Mouse (Mus musculus) heart, postnatal 10 days (tissue): ENCODE measurements around the gene Cmtm8. TPM values are rescaled to one million over a fixed set of nuclear protein-coding genes. Genes with fewer than 3 reads are reported as not detected.

Experiments used
- DNase-seq, 2 experiments: peaks; one replicate each; pipeline ENCODE4 v3.0.0; 2021
- intact Hi-C: fragments of 180-260 bp; cut with DNase I; formaldehyde crosslinking; loops from one replicate; pipeline ENCODE4 v1.15.1; 2025
- total RNA-seq, 2 experiments: library from RNA; stranded (reverse); gene quantifications; 2 replicates each; pipeline ENCODE4 v1.2.3; 2021

The Cmtm8 gene
- total RNA-seq, 2 experiments from 2014 or later = 13.1 to 13.6 TPM

DNA sequence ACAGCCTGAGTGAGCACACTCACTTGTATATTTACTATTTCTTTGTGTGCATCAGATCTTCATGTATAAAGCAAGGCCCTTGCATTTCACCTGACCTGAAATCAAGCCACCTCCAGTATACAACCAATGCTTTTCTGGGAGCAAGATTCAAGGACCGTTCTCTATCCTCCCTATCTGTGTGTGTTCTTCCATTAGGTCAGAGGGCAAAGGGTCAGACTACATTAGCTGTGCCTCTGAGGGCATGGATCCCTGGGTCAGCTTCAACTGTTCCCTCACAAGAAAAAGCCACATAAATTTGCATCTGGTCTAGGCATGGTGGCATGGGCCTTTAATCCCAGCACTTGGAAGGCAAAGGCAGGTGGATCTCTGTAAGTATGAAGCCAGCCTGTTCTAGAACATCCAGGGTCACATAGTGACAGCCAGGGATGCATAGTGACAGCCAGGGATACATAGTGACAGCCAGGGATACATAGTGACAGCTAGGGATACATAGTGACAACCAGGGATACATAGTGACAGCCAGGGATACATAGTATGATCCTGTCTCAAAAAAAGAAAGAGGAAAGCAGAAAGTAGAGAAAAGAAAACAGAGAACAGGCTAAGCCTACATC lies 16.6 kb downstream of the Cmtm8 start:
- intact Hi-C loops = no loop called here
- DNase-seq = no peak

DNA sequence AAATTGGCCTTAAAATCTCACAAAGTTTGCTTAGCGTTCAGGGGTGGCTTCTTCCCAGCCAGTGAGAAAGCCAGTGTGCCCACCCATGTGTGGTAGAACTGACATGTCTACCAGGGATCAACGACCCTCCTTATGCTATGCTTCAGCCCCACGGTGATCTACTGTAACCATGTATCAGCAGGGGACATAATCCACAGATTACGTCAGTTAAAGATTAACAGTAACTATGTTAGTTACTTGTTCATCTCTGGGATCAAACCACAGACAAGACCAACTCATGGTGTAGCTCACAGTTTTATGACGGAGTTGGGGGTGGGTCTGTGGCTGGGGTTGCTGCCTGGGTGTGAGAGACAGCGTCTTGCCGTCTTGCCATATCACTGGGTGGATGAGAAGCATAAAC lies 19.8 kb downstream of the Cmtm8 start:
- no peak for DNase-seq
- intact Hi-C loops = no loop called here

DNA sequence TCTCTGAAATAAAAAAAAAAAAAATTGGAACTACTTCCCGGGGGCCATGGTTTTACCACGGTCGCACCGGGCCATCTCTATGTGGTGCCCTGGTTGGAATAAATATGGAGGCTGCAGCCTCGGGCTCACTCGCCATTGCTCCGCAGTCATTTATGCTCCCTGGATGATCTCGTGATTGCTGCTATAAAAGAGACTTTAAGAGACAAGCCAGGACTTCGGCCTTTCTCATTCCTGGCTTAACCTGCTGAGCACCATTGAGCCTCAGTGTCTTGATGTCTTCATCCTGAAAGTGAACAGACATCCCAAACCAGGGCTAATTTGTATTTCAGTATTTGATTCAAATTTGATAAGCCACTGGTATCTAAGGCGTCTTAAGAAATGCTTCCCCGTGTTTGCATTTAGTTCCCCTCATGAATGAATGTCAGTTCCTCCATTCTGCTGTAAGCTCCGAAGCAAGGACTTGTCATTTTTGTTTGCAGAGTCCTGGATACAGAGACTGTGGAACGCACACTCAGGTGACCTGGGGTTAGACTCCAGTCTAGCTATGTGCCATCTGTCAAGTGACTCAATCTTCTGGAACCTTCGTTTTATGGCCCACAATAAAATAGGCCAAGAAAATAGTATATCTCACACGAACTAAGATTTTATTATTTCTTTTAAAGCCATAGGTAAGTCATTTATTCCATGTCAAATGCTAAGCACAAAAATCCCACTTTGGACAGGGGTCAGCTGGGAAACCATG lies 22.2 kb downstream of the Cmtm8 start:
- intact Hi-C loops = no loop called here
- no peak for DNase-seq

DNA sequence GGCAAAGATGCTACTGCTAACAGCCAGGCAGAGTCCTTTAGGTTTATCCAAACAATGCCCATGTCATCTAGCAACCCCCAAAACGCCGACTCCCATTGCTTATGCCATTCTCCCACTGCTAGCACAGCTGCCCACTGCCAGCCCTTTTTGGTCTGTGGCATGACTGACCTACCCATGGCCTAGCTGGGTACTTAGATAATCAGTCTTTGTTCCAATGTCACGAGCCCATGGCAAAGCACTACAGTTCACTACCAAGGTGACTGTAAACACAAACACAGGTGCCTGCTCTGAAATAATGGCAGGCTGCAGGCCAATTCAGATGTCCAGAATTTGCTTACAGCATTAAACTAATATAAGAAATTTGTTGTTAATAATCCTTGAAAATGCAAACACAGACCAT lies 25.0 kb downstream of the Cmtm8 start:
- intact Hi-C loops = loop anchor here (5.0 kb wide), 1 partner anchor 68 kb away; no protein-coding TSS in a partner anchor
- DNase-seq = peak; percentile 44 to 59

DNA sequence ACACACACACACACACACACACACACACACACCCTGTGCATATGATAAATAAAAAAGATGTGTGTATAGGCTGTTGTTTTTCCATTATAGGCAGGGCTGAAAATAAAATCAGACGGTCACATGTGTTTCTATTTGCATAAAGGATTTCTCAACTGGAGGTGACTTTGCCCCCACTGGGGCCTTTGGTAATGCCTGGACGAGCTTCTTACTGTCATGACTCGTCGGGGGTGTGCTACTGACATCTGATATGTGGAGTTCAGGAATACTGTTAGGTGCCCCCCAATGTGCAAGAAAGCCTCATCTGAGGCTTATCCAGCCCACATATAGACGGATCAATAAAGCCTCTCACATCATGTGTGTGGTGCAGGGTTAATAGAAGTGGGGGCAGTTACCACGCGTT lies 26.9 kb downstream of the Cmtm8 start:
- intact Hi-C loops = loop anchor here (5.0 kb wide), 1 partner anchor 70 kb away; no protein-coding TSS in a partner anchor
- DNase-seq = no peak

DNA sequence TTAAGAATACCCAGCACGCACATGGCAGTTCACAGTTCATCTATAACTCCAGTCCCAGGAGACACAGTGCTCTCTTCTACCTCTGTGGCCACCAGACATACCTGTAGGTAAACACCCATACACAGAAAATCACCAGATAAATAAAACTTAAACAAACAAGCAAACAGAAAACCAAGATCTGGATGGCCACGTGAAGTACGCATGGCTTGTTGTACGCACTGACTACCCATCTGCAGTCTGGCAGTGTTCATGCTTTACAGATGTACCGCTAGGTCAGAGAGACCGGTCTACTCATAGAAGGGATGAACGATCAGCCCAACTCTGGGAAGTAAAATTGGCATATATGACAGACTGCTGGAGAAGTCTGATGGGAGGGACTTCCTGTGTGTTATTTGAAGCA lies 27.8 kb downstream of the Cmtm8 start:
- intact Hi-C loops = loop anchor here (5.0 kb wide), 1 partner anchor 71 kb away; no protein-coding TSS in a partner anchor
- no peak for DNase-seq

DNA sequence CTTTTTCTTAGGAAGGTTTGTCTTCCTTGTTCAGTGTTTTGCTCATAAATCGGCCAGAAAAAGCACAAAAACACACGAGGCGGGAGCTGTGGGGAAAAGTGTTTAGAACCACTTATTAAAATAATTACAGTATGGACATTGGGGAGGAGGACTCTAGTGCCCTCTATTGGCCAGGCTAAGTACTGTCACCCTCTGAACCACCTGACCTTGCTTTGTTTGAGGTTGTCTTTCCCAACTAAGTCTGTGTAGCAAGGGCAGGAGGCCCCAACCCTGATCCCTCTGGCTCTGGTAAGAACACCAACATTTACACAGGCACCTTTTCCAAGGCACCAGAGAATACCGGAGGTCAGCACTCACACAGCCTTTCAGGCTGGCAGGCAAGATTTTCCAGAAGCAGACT lies 28.6 kb downstream of the Cmtm8 start:
- DNase-seq = peak; percentile 48 to 68
- intact Hi-C loops = loop anchor here (1.0 to 5.0 kb wide), 2 partner anchors 62 to 72 kb away; no protein-coding TSS in a partner anchor

DNA sequence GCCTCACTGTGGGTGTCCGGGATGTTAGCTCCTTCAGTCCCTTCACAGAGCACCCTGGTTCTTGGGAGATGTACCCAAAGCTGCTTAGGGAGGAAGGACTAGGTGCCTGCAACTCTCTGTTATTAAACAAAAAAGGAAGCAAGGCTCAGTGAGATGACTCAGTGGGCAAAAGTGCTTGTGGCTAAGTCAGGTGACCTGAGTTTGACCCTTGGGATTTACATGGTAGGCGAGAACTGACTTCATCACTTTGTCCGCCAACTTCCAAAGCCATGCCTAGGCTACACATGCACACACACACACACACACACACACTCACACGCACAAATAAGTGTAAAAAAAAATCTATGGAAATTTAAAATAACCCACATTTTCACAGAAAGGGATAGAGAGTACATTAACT lies 32.0 kb downstream of the Cmtm8 start:
- intact Hi-C loops = no loop called here
- DNase-seq = no peak

DNA sequence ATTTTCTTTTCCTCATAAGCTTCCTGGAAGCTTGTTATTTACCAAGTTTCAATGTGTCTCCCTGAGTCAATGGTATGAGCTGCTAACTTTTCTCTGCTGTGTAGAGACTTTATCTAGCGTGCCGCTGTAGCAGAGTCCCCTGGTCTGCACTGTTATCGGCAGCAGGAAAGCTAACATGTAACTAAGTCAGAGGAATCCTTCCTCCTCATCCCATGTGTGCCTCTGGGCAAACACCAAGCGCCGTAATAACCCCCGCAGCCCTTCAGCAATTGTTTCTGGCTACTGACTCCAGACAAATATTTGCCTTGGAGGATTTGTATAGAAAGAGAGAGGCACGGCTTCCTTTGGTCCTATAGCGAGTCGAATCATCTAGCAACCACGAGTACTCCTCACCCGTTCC lies 33.1 kb downstream of the Cmtm8 start:
- intact Hi-C loops = no loop called here
- no peak for DNase-seq

DNA sequence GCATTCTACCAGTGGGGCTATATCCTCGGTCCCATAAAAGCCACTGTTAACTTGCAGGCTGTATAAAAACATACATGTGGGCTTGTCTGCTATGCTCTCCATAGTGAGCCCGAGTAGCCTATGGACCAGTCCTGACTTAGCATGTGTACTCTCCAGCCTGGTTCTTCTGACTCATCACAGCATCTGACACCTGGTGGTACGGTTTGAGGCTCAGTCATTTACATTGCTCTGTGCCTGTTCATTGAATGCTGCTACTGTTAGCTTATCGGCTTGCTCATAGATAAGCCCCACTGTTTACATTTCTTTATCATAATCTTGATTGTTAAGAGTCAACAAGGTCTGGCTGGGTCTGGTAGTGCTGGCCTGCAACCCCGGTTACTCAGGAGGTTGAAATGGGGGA lies 35.3 kb downstream of the Cmtm8 start:
- intact Hi-C loops = no loop called here
- DNase-seq = no peak

DNA sequence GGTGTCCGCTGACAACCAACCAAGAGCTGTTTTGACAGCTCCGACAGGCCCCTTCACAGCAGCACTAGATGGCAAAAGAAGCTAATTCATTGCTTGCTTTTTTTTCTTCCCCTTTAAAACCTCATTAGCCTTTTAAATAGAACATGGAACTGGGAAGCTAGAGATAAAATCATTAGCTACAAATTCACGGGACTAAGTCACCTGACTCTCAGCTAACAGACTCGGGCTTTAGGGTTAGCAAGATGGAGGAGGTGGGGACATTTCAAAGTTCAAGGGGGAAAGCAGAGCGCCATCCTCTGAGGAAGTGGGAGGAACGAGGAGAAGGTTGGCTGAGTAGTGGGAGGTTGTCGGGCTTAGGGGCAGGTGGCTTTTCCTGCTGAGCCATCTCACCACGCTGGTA lies 36.7 kb downstream of the Cmtm8 start:
- intact Hi-C loops = no loop called here
- no peak for DNase-seq

DNA sequence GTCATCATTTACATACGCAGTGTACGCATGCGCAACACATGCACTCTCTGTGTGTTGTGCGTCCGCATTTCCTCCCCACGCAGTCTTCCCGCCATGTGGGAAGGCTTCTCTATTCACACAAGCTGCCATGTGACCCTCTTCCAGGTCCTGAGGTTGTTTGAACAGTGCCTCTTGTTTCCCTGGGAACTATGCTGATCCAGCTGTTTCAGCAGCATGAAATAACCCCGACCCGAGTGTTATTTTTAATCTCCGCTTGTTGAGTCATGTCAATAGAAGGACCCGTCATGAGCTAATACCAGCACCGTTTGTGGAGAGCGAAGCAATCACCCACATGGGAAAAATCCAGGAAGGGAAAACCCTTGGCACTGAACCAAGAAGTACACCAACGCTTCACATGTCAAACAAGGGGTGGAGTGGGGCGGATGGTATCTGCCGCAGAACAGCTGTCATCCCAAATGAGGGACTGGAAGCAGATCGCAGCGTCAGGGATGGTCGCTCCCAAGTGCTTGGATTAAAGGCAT lies 38.7 kb downstream of the Cmtm8 start:
- intact Hi-C loops = no loop called here
- peak; percentile 78 to 79 for DNase-seq

DNA sequence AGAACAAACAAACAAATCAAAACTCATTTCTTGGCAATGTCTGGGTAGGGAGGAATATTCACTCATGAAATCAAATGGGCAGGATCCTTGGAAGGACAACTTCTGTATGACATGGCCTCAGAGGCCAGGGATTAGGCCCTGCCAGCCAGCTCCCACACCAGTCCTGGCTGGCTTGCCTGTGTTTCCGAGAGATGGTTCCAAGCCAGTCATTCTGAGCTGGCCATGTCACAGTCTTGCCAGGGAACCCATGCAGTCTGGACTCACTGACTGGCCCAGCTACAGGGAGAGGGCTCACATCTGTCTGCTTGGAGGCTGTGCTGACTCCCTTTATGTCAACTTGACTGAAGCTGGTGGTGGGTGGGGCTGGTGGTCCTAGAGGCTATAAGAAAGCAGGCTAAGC lies 41.8 kb downstream of the Cmtm8 start:
- intact Hi-C loops = no loop called here
- peak; percentile 33 to 35 for DNase-seq

DNA sequence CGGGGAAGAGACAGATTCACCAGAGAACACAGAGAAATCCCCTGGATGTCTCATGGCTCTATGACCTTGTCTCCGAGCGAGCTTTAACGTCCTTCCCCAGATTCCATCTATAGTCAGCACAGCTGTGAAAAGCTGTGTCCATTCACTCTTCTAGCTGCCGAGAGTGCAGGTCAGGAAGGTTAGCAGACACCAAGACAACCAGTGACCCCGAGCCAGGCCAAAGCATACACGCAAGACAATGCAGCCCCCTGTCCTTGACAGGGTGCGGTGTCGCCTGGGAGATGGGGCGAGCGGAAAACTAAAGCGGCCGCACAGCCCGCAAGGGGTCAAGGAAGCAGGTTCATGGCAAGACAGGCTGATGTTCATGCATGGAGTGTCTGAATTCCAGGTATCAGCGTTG lies 42.7 kb downstream of the Cmtm8 start:
- intact Hi-C loops = no loop called here
- DNase-seq = no peak

DNA sequence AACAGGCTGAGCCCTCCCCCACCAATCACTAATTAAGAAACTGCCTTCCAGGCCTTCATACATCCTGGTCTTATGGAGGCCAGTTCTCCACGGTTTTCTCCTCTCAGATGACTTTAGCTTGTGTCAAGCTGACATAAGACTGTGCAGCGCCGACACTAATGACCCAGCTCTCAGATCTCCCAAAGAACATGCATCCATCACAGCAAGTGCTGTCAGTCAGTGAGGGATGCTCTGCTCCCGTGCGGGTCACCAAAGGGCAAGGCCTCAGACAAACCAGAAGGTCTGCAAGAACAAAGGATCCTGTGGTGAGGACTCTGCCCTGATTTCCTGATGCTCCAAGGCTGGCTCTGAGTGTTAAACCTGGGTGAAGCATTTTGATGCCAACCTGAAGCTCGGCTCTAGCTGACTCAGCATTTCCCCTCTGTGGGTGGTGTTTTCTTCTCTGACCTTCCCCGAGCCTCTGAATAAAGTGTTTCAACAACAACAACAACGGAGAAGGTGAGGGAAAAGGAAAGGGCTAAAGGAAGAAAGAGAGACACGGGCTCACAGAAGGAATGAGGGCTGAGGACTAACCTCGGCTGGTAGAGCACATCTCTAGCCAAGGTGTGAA lies 44.4 kb downstream of the Cmtm8 start:
- intact Hi-C loops = loop anchor here (5.0 to 10.0 kb wide), 3 partner anchors 47 to 908 kb away; no protein-coding TSS in a partner anchor
- no peak for DNase-seq

DNA sequence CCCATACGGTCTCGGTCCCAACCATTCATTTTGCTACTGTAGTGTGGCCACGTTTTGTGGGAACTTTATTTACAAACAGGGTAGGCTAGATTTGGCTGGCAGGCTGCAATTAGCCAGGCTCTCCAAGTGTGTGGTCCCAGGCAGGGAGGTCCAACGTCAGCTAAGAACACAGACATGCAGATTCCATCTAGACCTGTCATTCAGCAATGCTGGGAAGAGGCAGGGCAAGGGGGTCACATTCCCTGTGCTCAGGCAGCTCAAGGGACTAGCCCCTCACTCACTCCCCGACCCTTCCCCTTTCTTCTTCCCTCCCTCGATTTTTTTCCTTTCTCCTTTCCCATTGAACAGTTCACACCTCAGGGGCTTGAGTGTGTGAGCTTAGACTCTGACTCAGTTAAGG lies 45.1 kb downstream of the Cmtm8 start:
- intact Hi-C loops = loop anchor here (5.0 to 10.0 kb wide), 3 partner anchors 47 to 908 kb away; no protein-coding TSS in a partner anchor

DNA sequence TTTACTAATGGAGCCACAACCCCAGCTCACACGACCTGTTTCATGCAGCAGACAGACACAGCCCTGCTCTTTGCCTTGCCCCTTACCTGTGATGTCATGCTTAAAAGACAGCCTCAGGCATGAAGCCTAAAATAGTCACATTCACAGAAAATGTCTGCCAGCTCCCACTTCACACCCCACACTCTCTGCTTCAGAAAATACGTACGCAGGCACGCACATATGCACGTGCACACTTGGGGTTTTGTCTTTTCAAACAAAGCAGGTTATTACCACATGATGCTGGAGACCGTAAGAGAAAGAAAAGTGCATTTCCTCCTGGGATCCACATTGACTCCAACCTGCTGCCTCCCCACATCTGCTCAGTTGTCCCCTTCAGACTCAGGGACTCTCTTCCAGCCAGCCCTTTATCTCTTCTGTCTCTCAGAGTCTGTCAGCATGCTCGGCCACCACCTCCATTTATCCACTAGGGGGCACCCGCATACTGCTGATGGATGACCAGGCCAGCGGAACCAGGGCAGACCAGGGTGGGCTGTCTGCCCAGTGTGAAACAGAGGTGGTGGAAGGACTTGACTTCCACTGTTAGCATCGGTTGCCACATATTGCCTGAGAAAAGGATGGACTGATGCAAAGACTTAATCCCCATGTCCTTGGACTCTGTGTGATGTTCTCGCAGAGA lies 46.5 kb downstream of the Cmtm8 start:
- DNase-seq = peak; percentile 92 to 96
- intact Hi-C loops = loop anchor here (1.0 to 10.0 kb wide), 7 partner anchors 45 to 910 kb away; partner anchors contain the start of gene Cmtm8

More for the DNA sequence above, 45.1 kb downstream of the Cmtm8 start:
- no peak for DNase-seq

DNA sequence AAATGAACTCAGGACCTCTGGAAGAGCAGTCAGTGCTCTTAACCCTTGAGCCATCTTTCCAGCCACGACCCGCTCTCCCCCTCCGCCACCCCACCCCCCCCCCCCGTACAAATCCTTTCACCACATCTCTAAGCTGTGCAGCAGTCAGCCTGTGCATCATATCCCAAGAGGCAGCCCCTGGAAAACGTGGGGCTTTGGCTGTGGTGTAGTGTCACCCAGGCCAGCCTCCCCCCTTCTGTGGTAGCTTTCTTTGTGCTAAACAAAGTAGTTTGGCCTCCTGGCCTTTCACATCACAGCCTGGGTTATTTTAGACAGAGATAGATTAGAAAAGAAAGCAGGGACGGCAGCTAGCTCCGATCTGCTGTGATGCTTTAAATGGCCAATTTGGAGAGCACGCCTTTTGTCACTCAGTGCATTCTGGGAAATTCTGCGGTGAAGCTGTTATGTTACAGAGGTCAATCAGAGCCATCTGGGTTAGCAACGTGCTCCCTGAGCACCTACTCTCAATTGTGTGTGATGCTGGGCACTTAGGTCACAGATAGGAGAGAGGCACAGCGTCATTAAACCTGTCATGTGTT lies 47.4 kb downstream of the Cmtm8 start:
- DNase-seq = no peak
- intact Hi-C loops = loop anchor here (1.0 to 10.0 kb wide), 7 partner anchors 44 to 911 kb away; partner anchors contain the start of gene Cmtm8

DNA sequence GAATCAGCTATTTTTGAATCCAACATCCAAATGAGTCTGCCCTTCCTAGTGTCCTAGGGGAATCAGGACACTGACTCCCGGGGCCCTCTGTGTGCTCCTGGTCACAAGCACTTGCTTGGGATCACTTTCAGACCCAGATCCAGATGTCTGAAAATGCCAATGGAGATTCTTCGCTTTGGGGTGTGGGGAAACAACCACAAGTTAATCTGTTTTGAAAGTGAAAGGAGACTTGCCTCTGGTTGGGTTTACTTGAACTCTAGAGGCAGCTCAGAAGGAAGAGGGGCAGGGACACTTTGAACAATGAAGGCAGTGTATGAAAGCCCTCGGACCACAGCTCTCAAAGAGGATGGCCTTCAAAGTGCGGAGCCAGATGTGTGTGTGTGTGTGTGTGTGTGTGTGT lies 49.5 kb downstream of the Cmtm8 start:
- no peak for DNase-seq
- intact Hi-C loops = loop anchor here (10.0 kb wide), 1 partner anchor 470 kb away; no protein-coding TSS in a partner anchor

DNA sequence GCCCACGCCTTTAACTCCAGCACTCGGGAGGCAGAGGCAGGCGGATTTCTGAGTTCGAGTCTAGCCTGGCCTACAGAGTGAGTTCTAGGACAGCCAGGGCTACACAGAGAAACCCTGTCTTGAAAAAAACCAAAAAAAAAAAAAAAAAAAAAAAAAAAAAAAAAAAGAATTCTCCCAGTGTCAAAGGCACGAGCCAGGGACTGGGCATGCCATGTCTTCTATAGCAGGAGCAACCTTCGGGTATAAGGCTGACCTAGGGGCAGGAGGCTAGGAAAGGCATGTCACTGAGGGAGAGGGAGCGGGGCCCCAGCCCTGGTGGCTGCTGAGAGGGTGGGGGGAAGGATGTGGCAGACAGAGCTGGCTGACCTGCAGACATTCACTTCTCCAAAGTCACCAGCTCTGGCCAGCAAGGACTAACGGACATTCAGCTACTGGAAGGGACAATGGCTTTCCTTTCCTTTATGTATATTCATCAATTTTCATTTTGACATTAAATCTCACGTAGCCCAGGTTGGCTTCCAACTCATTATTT lies 50.1 kb downstream of the Cmtm8 start:
- DNase-seq = no peak
- intact Hi-C loops = loop anchor here (10.0 kb wide), 1 partner anchor 471 kb away; no protein-coding TSS in a partner anchor
